Mouse (Mus musculus) limb, embryonic 15.5 days (tissue): ENCODE data around the gene Acss1. TPM values are rescaled to one million over a fixed set of nuclear protein-coding genes. Genes with fewer than 3 reads are reported as not detected.
A peak's percentile ranks its signal among the peaks of the same experiment; 100 is the strongest.

ENCODE experiments used
- ATAC-seq: fragments of 200-750 bp; cut with Nextera tagmentation; 2 replicates; pipeline ENCODE4 v1.8.0; 2017; ENCODE audit warnings: low read depth, moderate TSS enrichment; ENCODE audit not compliant: insufficient number of reproducible peaks, low FRiP score, low TSS enrichment
- H3K27ac ChIP-seq: fragments of 300-500 bp; sonication (generic); 2 replicates; pipeline ENCODE4 v1.5.1; 2015; ENCODE audit warnings: moderate library complexity, mild to moderate bottlenecking, inconsistent platforms
- H3K27me3 ChIP-seq: fragments of 300-500 bp; sonication (generic); 2 replicates; pipeline ENCODE4 v1.6.1; 2015; ENCODE audit warnings: inconsistent platforms
- H3K36me3 ChIP-seq: fragments of 300-500 bp; sonication (generic); 2 replicates; pipeline ENCODE4 v1.6.1; 2015; ENCODE audit warnings: inconsistent platforms
- H3K4me1 ChIP-seq: fragments of 300-500 bp; sonication (generic); 2 replicates; pipeline ENCODE4 v1.6.1; 2015; ENCODE audit warnings: inconsistent platforms
- H3K4me2 ChIP-seq: fragments of 300-500 bp; sonication (generic); 2 replicates; pipeline ENCODE4 v1.6.1; 2015; ENCODE audit warnings: mild to moderate bottlenecking, inconsistent platforms
- H3K4me3 ChIP-seq: fragments of 300-500 bp; sonication (generic); 2 replicates; pipeline ENCODE4 v1.5.1; 2015; ENCODE audit warnings: mild to moderate bottlenecking, inconsistent platforms
- H3K9ac ChIP-seq: fragments of 300-500 bp; sonication (generic); 2 replicates; pipeline ENCODE4 v1.6.1; 2015; ENCODE audit warnings: inconsistent platforms
- H3K9me3 ChIP-seq: fragments of 300-500 bp; sonication (generic); 2 replicates; pipeline ENCODE4 v1.6.1; 2016; ENCODE audit warnings: inconsistent platforms
- WGBS: fragments of 180-500 bp; shearing (Covaris S2); methylation state at CpG from one replicate; pipeline ENCODE4 v1.1.7; 2015; 5-methylcytosine and 5-hydroxymethylcytosine counted together
- polyA plus RNA-seq: library from polyadenylated mRNA; unstranded; fragments of >200 nt; fragmentation: Nextera tagmentation; extraction: Ambion mirVana; gene quantifications from 2 replicates; pipeline ENCODE4 v1.2.1, GENCODE M21; 2015

The Acss1 gene
- polyA plus RNA-seq, 1 experiment from 2014 or later: 6.1 TPM

GRCm38 (mm10) chr2:150664152-150664920, 4.0 kb downstream of the Acss1 start:
- 79% methylated on average over 5 of the region's 5 CpGs for WGBS
- peaks cover 13% of the 10 kb centered on the region for H3K27me3 ChIP-seq
- H3K4me1 ChIP-seq: peaks cover 25% of the 10 kb centered on the region; the same call in 1 of the 2 replicates
- no peak overlapping the region for H3K4me3 ChIP-seq
- H3K27ac ChIP-seq: no peak overlapping the region
- no peak overlapping the region for H3K9ac ChIP-seq
- H3K9me3 ChIP-seq: no peaks in the 10 kb centered on the region
- ATAC-seq: no peak
- H3K36me3 ChIP-seq: no peaks in the 10 kb centered on the region
- H3K4me2 ChIP-seq: no peak overlapping the region

GRCm38 (mm10) chr2:150663255-150663654, 5.0 kb downstream of the Acss1 start:
- no peak; the same call in 1 of the 2 replicates for ATAC-seq
- no peak overlapping the region for H3K4me3 ChIP-seq
- peaks cover 9% of the 10 kb centered on the region; the same call in 1 of the 2 replicates for H3K27me3 ChIP-seq
- no peak overlapping the region for H3K9ac ChIP-seq
- H3K36me3 ChIP-seq: no peaks in the 10 kb centered on the region
- H3K9me3 ChIP-seq: no peaks in the 10 kb centered on the region
- WGBS: 37% methylated on average over 9 of the region's 9 CpGs
- H3K4me1 ChIP-seq: peaks cover 20% of the 10 kb centered on the region; the same call in 1 of the 2 replicates
- no peak overlapping the region for H3K4me2 ChIP-seq
- peak overlapping the region; percentile 69 for H3K27ac ChIP-seq

- no peak for ATAC-seq
- Histone ChIP-seq H3K9ac (no peak overlapping the region), H3K27ac (no peak overlapping the region), H3K4me3 (no peak overlapping the region), H3K9me3 (no peaks in the 10 kb centered on the region), H3K36me3 (no peaks in the 10 kb centered on the region), H3K4me2 (no peak overlapping the region), H3K27me3 (peaks cover 4% of the 10 kb centered on the region; the same call in 1 of the 2 replicates), H3K4me1 (peaks cover 10% of the 10 kb centered on the region; the same call in 1 of the 2 replicates)
- WGBS: 75% methylated on average over 2 of the region's 2 CpGs
These were observed 6.3 kb downstream of the Acss1 start for GRCm38 (mm10) chr2:150662007-150662406.

GRCm38 (mm10) chr2:150660668-150661451, 7.4 kb downstream of the Acss1 start:
- no peaks in the 10 kb centered on the region for H3K9me3 ChIP-seq
- no peak for ATAC-seq
- H3K9ac ChIP-seq: no peak overlapping the region
- no peak overlapping the region for H3K27ac ChIP-seq
- H3K4me2 ChIP-seq: no peak overlapping the region
- H3K36me3 ChIP-seq: no peaks in the 10 kb centered on the region
- H3K4me3 ChIP-seq: no peak overlapping the region
- H3K4me1 ChIP-seq: 0 out of 2 replicates have a peak, but pooled peaks cover 7% of the 10 kb centered on the region
- WGBS: 76% methylated on average over 5 of the region's 5 CpGs
- H3K27me3 ChIP-seq: no peaks in the 10 kb centered on the region

GRCm38 (mm10) chr2:150660049-150660448, 8.3 kb downstream of the Acss1 start:
- ATAC-seq: no peak
- Histone ChIP-seq H3K4me3 (no peak overlapping the region), H3K27ac (no peak overlapping the region), H3K9me3 (no peaks in the 10 kb centered on the region), H3K27me3 (no peaks in the 10 kb centered on the region), H3K4me1 (0 out of 2 replicates have a peak, but pooled peaks cover 7% of the 10 kb centered on the region), H3K9ac (no peak overlapping the region), H3K36me3 (no peaks in the 10 kb centered on the region), H3K4me2 (no peak overlapping the region)
- WGBS: 60% methylated on average over 4 of the region's 4 CpGs

- Histone ChIP-seq H3K4me1 (0 out of 2 replicates have a peak, but pooled peaks cover 3% of the 10 kb centered on the region), H3K36me3 (no peaks in the 10 kb centered on the region), H3K4me3 (no peak overlapping the region), H3K27ac (no peak overlapping the region), H3K9me3 (no peaks in the 10 kb centered on the region), H3K9ac (no peak overlapping the region), H3K27me3 (no peaks in the 10 kb centered on the region), H3K4me2 (no peak overlapping the region)
- no peak for ATAC-seq
- 67% methylated on average over 8 of the region's 8 CpGs for WGBS
These were observed 11.1 kb downstream of the Acss1 start for GRCm38 (mm10) chr2:150656975-150657768.

GRCm38 (mm10) chr2:150656112-150656511, 12.2 kb downstream of the Acss1 start:
- 89% methylated on average over 3 of the region's 3 CpGs for WGBS

GRCm38 (mm10) chr2:150655290-150655689, 13.0 kb downstream of the Acss1 start:
- H3K9me3 ChIP-seq: no peaks in the 10 kb centered on the region
- no peak for ATAC-seq
- H3K9ac ChIP-seq: no peak overlapping the region
- no peaks in the 10 kb centered on the region for H3K27me3 ChIP-seq
- no peaks in the 10 kb centered on the region for H3K36me3 ChIP-seq
- H3K4me1 ChIP-seq: no peaks in the 10 kb centered on the region
- WGBS: 83% methylated on average over 6 of the region's 6 CpGs
- H3K4me2 ChIP-seq: no peak overlapping the region
- H3K4me3 ChIP-seq: no peak overlapping the region
- no peak overlapping the region for H3K27ac ChIP-seq

More at GRCm38 (mm10) chr2:150656112-150656511, 12.2 kb downstream of the Acss1 start:
- Histone ChIP-seq H3K4me3 (no peak overlapping the region), H3K27ac (no peak overlapping the region), H3K27me3 (no peaks in the 10 kb centered on the region), H3K36me3 (no peaks in the 10 kb centered on the region), H3K9me3 (no peaks in the 10 kb centered on the region), H3K9ac (no peak overlapping the region), H3K4me1 (no peaks in the 10 kb centered on the region), H3K4me2 (no peak overlapping the region)
- ATAC-seq: no peak

GRCm38 (mm10) chr2:150654814-150655213, 13.5 kb downstream of the Acss1 start:
- H3K4me3 ChIP-seq: no peak overlapping the region
- no peaks in the 10 kb centered on the region for H3K4me1 ChIP-seq
- no peak overlapping the region for H3K9ac ChIP-seq
- H3K27ac ChIP-seq: no peak overlapping the region
- ATAC-seq: no peak
- no peaks in the 10 kb centered on the region for H3K27me3 ChIP-seq
- no peak overlapping the region for H3K4me2 ChIP-seq
- no peaks in the 10 kb centered on the region for H3K9me3 ChIP-seq
- no peaks in the 10 kb centered on the region for H3K36me3 ChIP-seq
- WGBS: 89% methylated on average over 2 of the region's 2 CpGs

- no peaks in the 10 kb centered on the region for H3K27me3 ChIP-seq
- 0 out of 2 replicates have a peak, but pooled peaks cover 3% of the 10 kb centered on the region for H3K4me1 ChIP-seq
- H3K9ac ChIP-seq: no peak overlapping the region
- H3K36me3 ChIP-seq: no peaks in the 10 kb centered on the region
- H3K9me3 ChIP-seq: no peaks in the 10 kb centered on the region
- no peak overlapping the region for H3K4me2 ChIP-seq
- no peak overlapping the region for H3K27ac ChIP-seq
- no peak overlapping the region for H3K4me3 ChIP-seq
- no peak for ATAC-seq
- WGBS: 63% methylated on average over 9 of the region's 9 CpGs
These were observed 16.9 kb downstream of the Acss1 start for GRCm38 (mm10) chr2:150651366-150651765.

- Histone ChIP-seq H3K27ac (no peak overlapping the region), H3K4me2 (no peak overlapping the region), H3K27me3 (no peaks in the 10 kb centered on the region), H3K9ac (no peak overlapping the region), H3K4me1 (0 out of 2 replicates have a peak, but pooled peaks cover 3% of the 10 kb centered on the region), H3K36me3 (no peaks in the 10 kb centered on the region), H3K4me3 (no peak overlapping the region), H3K9me3 (no peaks in the 10 kb centered on the region)
- 16% methylated on average over 7 of the region's 7 CpGs for WGBS
- no peak for ATAC-seq
These were observed 17.7 kb downstream of the Acss1 start for GRCm38 (mm10) chr2:150650511-150651074.
